In genomic region chr2:181150281-181150680, GRCm38 (mm10) we compare ENCODE assay signal across 25 mouse cellular contexts. TPM values are rescaled to one million over a fixed set of nuclear protein-coding genes. Genes with fewer than 3 reads are reported as not detected.
DNase-seq lines count a peak whose midpoint lies in the region; ATAC-seq lines count a peak whose summit lies in the region.
"Had no signal": no experiment of that assay in that cellular context is flagged by ENCODE, and none has a peak within 500 bp of the region (broad histone marks: within the 10 kb centered on the region; RNA-seq: fewer than 3 reads in every experiment).

No protein-coding gene starts in this region.

- ATAC-seq in cerebellum, adult (ENCODE audit: insufficient number of reproducible peaks, low FRiP score, low TSS enrichment), result no peak
- ATAC-seq: hindbrain, embryonic 16.5 days; intestine, embryonic 15.5 days had no signal

- DNase-seq in cerebellum, adult 11-12 months, result peak; percentile 39
- peak; percentile 50 for DNase-seq in layer of hippocampus, adult 11-12 months (ENCODE audit: low spot score)
- no peak for DNase-seq in layer of hippocampus, postnatal 14 days (ENCODE audit: low spot score in 2 of 2)
- peak; percentile 80 for DNase-seq in right cerebral cortex, adult 18-20 months
- no peak for DNase-seq in right cerebral cortex, postnatal 25 days
- peak; percentile 32 to 61 for DNase-seq in right cerebral cortex, postnatal 10 days (ENCODE audit: low spot score in 2 of 2)
- no peak for DNase-seq in spleen, postnatal 4 days (ENCODE audit: low spot score in 2 of 2)
- DNase-seq: adrenal gland, postnatal 25 days; embryo, embryonic 11 days; heart, postnatal 10 days; kidney, adult 8-10 months; kidney, postnatal 10 days; liver; lung, postnatal 36 days; midbrain, embryonic 14.5 days; retina, postnatal 1 day; spleen, adult 18-20 months; thymus, adult 18-20 months; thymus, postnatal 36 days had no signal

RNA-seq across cellular contexts. Expression of gene Eef1a2, which starts 6.5 kb away (rescaled TPM):
- 100 to 1,000 TPM; 904 to 919 TPM for total RNA-seq in layer of hippocampus, postnatal 14 days (2021)
- total RNA-seq: granulocyte monocyte progenitor cell, adult 5-6 weeks had no signal

RNA-seq across cellular contexts. Expression of gene Kcnq2, which starts 15.2 kb away (rescaled TPM):
- 100 to 1,000 TPM; 228 to 235 TPM for total RNA-seq in layer of hippocampus, postnatal 14 days (2021)
- total RNA-seq: granulocyte monocyte progenitor cell, adult 5-6 weeks; heart, postnatal 10 days had no signal

RNA-seq across cellular contexts. Expression of gene Ppdpf, which starts 36.8 kb away (rescaled TPM):
- total RNA-seq in layer of hippocampus, postnatal 14 days (2021), result 100 to 1,000 TPM; 118 to 135 TPM

RNA-seq across cellular contexts. Expression of gene Ptk6, which starts 52.3 kb away (rescaled TPM):
- not detected for total RNA-seq in layer of hippocampus, postnatal 14 days (2021)
- total RNA-seq: adrenal gland, postnatal 25 days; gastrocnemius, adult 8-10 months; granulocyte monocyte progenitor cell, adult 5-6 weeks; heart, postnatal 10 days; layer of hippocampus, adult 18-20 months had no signal

Comparison
In these comparisons a context has a peak if more than half of its experiments do, and no peak if none do; other contexts are left out.
1. DNase-seq: peak in cerebellum, adult 11-12 months (single experiment), layer of hippocampus, adult 11-12 months (single experiment), right cerebral cortex, adult 18-20 months (single experiment) and right cerebral cortex, postnatal 10 days (2 of 2); none in layer of hippocampus, postnatal 14 days (0 of 2), right cerebral cortex, postnatal 25 days (single experiment) and spleen, postnatal 4 days (0 of 2).